In genomic region chr16:63864463-63864976, GRCm38 (mm10) we compare ENCODE assay signal across 9 mouse cellular contexts. TPM values are rescaled to one million over a fixed set of nuclear protein-coding genes. Genes with fewer than 3 reads are reported as not detected.
A peak's percentile ranks its signal among the peaks of the same experiment; 100 is the strongest.
DNase-seq lines count a peak whose midpoint lies in the region; ATAC-seq and TF ChIP-seq lines count a peak whose summit lies in the region.
"Had no signal": no experiment of that assay in that cellular context is flagged by ENCODE, and none has a peak within 500 bp of the region (broad histone marks: within the 10 kb centered on the region; RNA-seq: fewer than 3 reads in every experiment).

No protein-coding gene starts in this region.

- H3K27me3 ChIP-seq in testis, adult 2 months (ENCODE audit: control insufficient read depth, insufficient read depth, low read length), result no peaks in the 10 kb centered on the region
- H3K27me3 ChIP-seq in liver, embryonic 13.5 days, result peaks cover 11% of the 10 kb centered on the region; the same call in 1 of the 2 replicates

- intact Hi-C loops in gastrocnemius, adult 2 months (cut with DNase I), result no loop called here
- intact Hi-C loops in gastrocnemius, postnatal 36 days (cut with DNase I), result no loop called here

- TF ChIP-seq CTCF in gastrocnemius, adult 2 months (IDR thresholded peaks at IDR 0.05), result no peak
- no peak for TF ChIP-seq CTCF in testis, adult 2 months (IDR thresholded peaks at IDR 0.05; ENCODE audit: control insufficient read depth, insufficient read depth, insufficient replicate concordance, low read depth, low read length)

- no peak for TF ChIP-seq POLR2A in testis, adult 2 months (IDR thresholded peaks at IDR 0.05; ENCODE audit: control insufficient read depth, low read depth, low read length)

- H3K4me3 ChIP-seq in gastrocnemius, adult 2 months, result peak overlapping the region; percentile 76
- H3K4me3 ChIP-seq in testis, adult 2 months (ENCODE audit: control insufficient read depth, low read depth, low read length), result peak overlapping the region; percentile 69
- H3K4me3 ChIP-seq in liver, embryonic 13.5 days (replicated peaks), result peak overlapping the region; percentile 44

- H3K9ac ChIP-seq in liver, embryonic 13.5 days, result no peak overlapping the region

- peaks cover 2% of the 10 kb centered on the region for H3K4me1 ChIP-seq in testis, adult 2 months (ENCODE audit: control insufficient read depth, insufficient read depth, low read length)
- 0 out of 2 replicates have a peak, but pooled peaks cover 3% of the 10 kb centered on the region for H3K4me1 ChIP-seq in liver, embryonic 13.5 days (replicated peaks)

- no peaks in the 10 kb centered on the region for H3K9me3 ChIP-seq in liver, embryonic 13.5 days (replicated peaks)

- DNase-seq in gastrocnemius, adult 2 months, result no peak
- no peak for DNase-seq in gastrocnemius, postnatal 36 days
- DNase-seq in testis, postnatal 10 days (ENCODE audit: low spot score), result no peak
- DNase-seq in liver, embryonic 13.5 days, result no peak
- DNase-seq in right cerebral cortex, adult 18-20 months, result no peak
- no peak for DNase-seq in ovary, postnatal 14 days (ENCODE audit: low spot score)
- DNase-seq in gastrocnemius, postnatal 25 days, result no peak

- no peak overlapping the region for H3K27ac ChIP-seq in gastrocnemius, adult 2 months
- H3K27ac ChIP-seq in testis, adult 2 months (ENCODE audit: control insufficient read depth, insufficient read depth, low read depth, low read length), result no peak overlapping the region
- H3K27ac ChIP-seq in liver, embryonic 13.5 days, result no peak overlapping the region

- H3K36me3 ChIP-seq in testis, adult 2 months (ENCODE audit: control insufficient read depth, insufficient read depth, low read length), result no peaks in the 10 kb centered on the region
- H3K36me3 ChIP-seq in liver, embryonic 13.5 days, result no peaks in the 10 kb centered on the region

- ATAC-seq in liver, embryonic 13.5 days (ENCODE audit: low read depth), result no peak

- 30% methylated on average over 7 of the region's 7 CpGs for whole genome bisulfite sequencing in liver, embryonic 13.5 days (ENCODE audit: insufficient replicate concordance)

- peak overlapping the region; percentile 56 for H3K4me2 ChIP-seq in liver, embryonic 13.5 days

RNA-seq across cellular contexts. Expression of gene Epha3, which starts 0.5 kb away (rescaled TPM):
- total RNA-seq in gastrocnemius, adult 2 months (2021), result under 1 TPM; 0.15 to 0.36 TPM
- total RNA-seq in gastrocnemius, postnatal 36 days (2021), result under 1 TPM; 0.37 to 0.64 TPM
- polyA plus RNA-seq in testis, adult 2 months (2012; rRNA removed), result 1.0 and 1.6 TPM in 2 replicates
- 1.4 TPM in 2 replicates for polyA plus RNA-seq in liver, embryonic 13.5 days (2015; fragmentation: Nextera tagmentation; extraction: Ambion mirVana)
- total RNA-seq in gastrocnemius, postnatal 25 days (2021), result under 1 TPM; 0.59 to 0.67 TPM
- total RNA-seq: hematopoietic stem cell, adult 5-6 weeks had no signal
